Mouse (Mus musculus): ENCODE measurements at regions not wholly inside any gene's neighbourhood (a gene's known extent, or its start where the extent isn't known, plus 50 kb on each side); places are given as distances from the start of the nearest gene placed in this dataset.

- no peak for DNase-seq (ENCODE audit: extremely low read depth, insufficient read length, low spot score)
These were observed 178.9 kb upstream of the Tecrl start for GRCm38 (mm10) chr5:83533901-83534300.

GRCm38 (mm10) chr5:83518661-83519060 is 163.7 kb upstream of the Tecrl start:
- no peak for DNase-seq (ENCODE audit: extremely low read depth, insufficient read length, low spot score)

- DNase-seq (ENCODE audit: extremely low read depth, insufficient read length, low spot score): no peak
These were observed 129.1 kb upstream of the Tecrl start for GRCm38 (mm10) chr5:83484135-83484534.

GRCm38 (mm10) chr5:83440259-83440658 is 85.3 kb upstream of the Tecrl start:
- DNase-seq (ENCODE audit: extremely low read depth, insufficient read length, low spot score): peak; percentile 1

GRCm38 (mm10) chr5:83436510-83436909 is 81.5 kb upstream of the Tecrl start:
- DNase-seq (ENCODE audit: extremely low read depth, insufficient read length, low spot score): no peak

GRCm38 (mm10) chr5:83421708-83422107 is 66.7 kb upstream of the Tecrl start:
- DNase-seq (ENCODE audit: extremely low read depth, insufficient read length, low spot score): no peak

GRCm38 (mm10) chr5:83410221-83410620 is 55.2 kb upstream of the Tecrl start:
- no peak for DNase-seq (ENCODE audit: extremely low read depth, insufficient read length, low spot score)

- DNase-seq (ENCODE audit: extremely low read depth, insufficient read length, low spot score): no peak
These were observed 50.4 kb upstream of the Tecrl start for GRCm38 (mm10) chr5:83405266-83405954.

Data from 3134 (cell line).